Mouse (Mus musculus) limb, embryonic 14.5 days (tissue): Measurements from ENCODE around the gene 1700024P04Rik. TPM values are rescaled to one million over a fixed set of nuclear protein-coding genes. Genes with fewer than 3 reads are reported as not detected.

Experiments used
- ATAC-seq: fragments of 200-750 bp; cut with Nextera tagmentation; 2 replicates; pipeline ENCODE4 v1.8.0; 2017; ENCODE audit warnings: low read depth, moderate number of reproducible peaks, moderate TSS enrichment; ENCODE audit not compliant: low FRiP score
- DNase-seq: peaks from one replicate; pipeline ENCODE4 v3.0.0-alpha.2; 2015; ENCODE audit warnings: low spot score
- H3K27ac ChIP-seq: fragments of 300-500 bp; sonication (generic); replicated peaks from 2 replicates; pipeline ENCODE4 v1.5.1; 2014; ENCODE audit warnings: low read depth, mild to moderate bottlenecking, low read length, moderate library complexity, mixed read lengths
- H3K27me3 ChIP-seq: fragments of 300-500 bp; sonication (generic); 2 replicates; pipeline ENCODE4 v1.6.1; 2014; ENCODE audit warnings: low read length, mixed read lengths; ENCODE audit not compliant: control insufficient read depth, insufficient read depth
- H3K36me3 ChIP-seq: fragments of 300-500 bp; sonication (generic); 2 replicates; pipeline ENCODE4 v1.6.1; 2014; ENCODE audit warnings: mild to moderate bottlenecking, low read length, moderate library complexity, mixed read lengths; ENCODE audit not compliant: control insufficient read depth, insufficient read depth
- H3K4me1 ChIP-seq: fragments of 300-500 bp; sonication (generic); 2 replicates; pipeline ENCODE4 v1.6.1; 2014; ENCODE audit warnings: antibody characterized with exemption, low read length, mixed read lengths; ENCODE audit not compliant: control insufficient read depth, insufficient read depth
- H3K4me2 ChIP-seq: fragments of 300-500 bp; sonication (generic); replicated peaks from 2 replicates; pipeline ENCODE4 v1.6.1; 2014; ENCODE audit warnings: low read depth, mild to moderate bottlenecking, low read length, moderate library complexity; ENCODE audit not compliant: severe bottlenecking
- H3K4me3 ChIP-seq: fragments of 300-500 bp; sonication (generic); replicated peaks from 2 replicates; pipeline ENCODE4 v1.5.1; 2014; ENCODE audit warnings: low read length
- H3K9ac ChIP-seq: fragments of 300-500 bp; sonication (generic); 2 replicates; pipeline ENCODE4 v1.6.1; 2014; ENCODE audit warnings: mild to moderate bottlenecking, low read depth, low read length, moderate library complexity; ENCODE audit not compliant: severe bottlenecking
- H3K9me3 ChIP-seq: fragments of 300-500 bp; sonication (generic); 2 replicates; pipeline ENCODE4 v1.6.1; 2016; ENCODE audit warnings: low read length; ENCODE audit not compliant: control insufficient read depth
- POLR2A ChIP-seq: fragments of 200-500 bp; IDR thresholded peaks from 2 replicates; pipeline ENCODE4 v1.8.0; 2012; ENCODE audit warnings: inconsistent platforms, mild to moderate bottlenecking, moderate library complexity, borderline replicate concordance; ENCODE audit not compliant: insufficient read depth, insufficient read length; ENCODE audit errors: extremely low read depth
- WGBS: fragments of 180-500 bp; shearing (Covaris S2); extraction: QIAGEN DNeasy Blood & Tissue Kit; methylation state at CpG from one replicate; pipeline ENCODE4 v1.1.7; 2014; 5-methylcytosine and 5-hydroxymethylcytosine counted together
- polyA plus RNA-seq, 2 experiments: library from polyadenylated mRNA; depleted of rRNA in 1 of 2; stranded (reverse) in 1 of 2; unstranded in 1 of 2; fragments of >200 nt; fragmentation: Nextera tagmentation in 1 of 2; extraction: Ambion mirVana in 1 of 2; gene quantifications; 2 replicates each; pipeline versions ENCODE4 v1.2.1 to v1.2.3; 2012 to 2014

1700024P04Rik gene
- polyA plus RNA-seq (2012; rRNA removed) = not detected in 2 replicates
- not detected in 2 replicates for polyA plus RNA-seq (2014; fragmentation: Nextera tagmentation; extraction: Ambion mirVana)

- no peak within 1 kb of the TSS for H3K4me2 ChIP-seq
Measured at GRCm38 (mm10) chr13:98984465-98984864, at the start of gene 1700024P04Rik. 1700024P04Rik (minus strand) TSS chr13:98984565.

GRCm38 (mm10) chr13:99031223-99032216, 47.2 kb upstream of the 1700024P04Rik start:
- H3K27me3 ChIP-seq = no peaks in the 10 kb centered on the region
- no peak for TF ChIP-seq POLR2A
- no peak overlapping the region for H3K27ac ChIP-seq
- H3K36me3 ChIP-seq = no peaks in the 10 kb centered on the region
- no peak for ATAC-seq
- no peak for DNase-seq
- H3K4me3 ChIP-seq = no peak overlapping the region
- peaks cover 9% of the 10 kb centered on the region; the same call in 1 of the 2 replicates for H3K4me1 ChIP-seq
- H3K4me2 ChIP-seq = no peak overlapping the region
- WGBS = 43% methylated on average over 11 of the region's 11 CpGs
- no peaks in the 10 kb centered on the region for H3K9me3 ChIP-seq
- H3K9ac ChIP-seq = no peak overlapping the region

More at GRCm38 (mm10) chr13:98984465-98984864, at the start of gene 1700024P04Rik:
- Histone ChIP-seq H3K27me3 (no peaks in the 10 kb centered on the region), H3K4me1 (no peaks in the 10 kb centered on the region), H3K4me3 (no peak within 1 kb of the TSS), H3K36me3 (no peaks in the 10 kb centered on the region), H3K9ac (no peak within 1 kb of the TSS), H3K9me3 (no peaks in the 10 kb centered on the region), H3K27ac (no peak within 1 kb of the TSS)
- TF ChIP-seq POLR2A = no peak
- no peak for ATAC-seq
- 67% methylated on average over 2 of the region's 2 CpGs for WGBS
- no peak for DNase-seq

GRCm38 (mm10) chr13:99030579-99031200, 46.3 kb upstream of the 1700024P04Rik start:
- DNase-seq = no peak
- WGBS = 52% methylated on average over 15 of the region's 15 CpGs
- H3K36me3 ChIP-seq = no peaks in the 10 kb centered on the region
- ATAC-seq = no peak
- TF ChIP-seq POLR2A = no peak
- H3K27me3 ChIP-seq = no peaks in the 10 kb centered on the region
- H3K4me3 ChIP-seq = no peak overlapping the region
- no peaks in the 10 kb centered on the region for H3K9me3 ChIP-seq
- H3K4me1 ChIP-seq = peaks cover 9% of the 10 kb centered on the region; the same call in 1 of the 2 replicates
- H3K4me2 ChIP-seq = no peak overlapping the region
- no peak overlapping the region for H3K9ac ChIP-seq
- no peak overlapping the region for H3K27ac ChIP-seq

GRCm38 (mm10) chr13:99025268-99025667, 40.9 kb upstream of the 1700024P04Rik start:
- Histone ChIP-seq H3K27ac (no peak overlapping the region), H3K9me3 (no peaks in the 10 kb centered on the region), H3K9ac (no peak overlapping the region), H3K4me1 (peaks cover 6% of the 10 kb centered on the region; the same call in 1 of the 2 replicates), H3K4me2 (no peak overlapping the region), H3K36me3 (no peaks in the 10 kb centered on the region), H3K27me3 (no peaks in the 10 kb centered on the region), H3K4me3 (no peak overlapping the region)
- no peak for ATAC-seq
- 76% methylated on average over 5 of the region's 5 CpGs for whole genome bisulfite sequencing
- no peak for DNase-seq
- no peak for TF ChIP-seq POLR2A

- no peaks in the 10 kb centered on the region for H3K27me3 ChIP-seq
- no peak for TF ChIP-seq POLR2A
- no peak overlapping the region for H3K9ac ChIP-seq
- no peaks in the 10 kb centered on the region for H3K9me3 ChIP-seq
- H3K4me1 ChIP-seq = peaks cover 6% of the 10 kb centered on the region; the same call in 1 of the 2 replicates
- ATAC-seq = no peak
- H3K4me2 ChIP-seq = no peak overlapping the region
- WGBS = 71% methylated on average over 7 of the region's 7 CpGs
- no peak for DNase-seq
- H3K4me3 ChIP-seq = no peak overlapping the region
- no peak overlapping the region for H3K27ac ChIP-seq
- no peaks in the 10 kb centered on the region for H3K36me3 ChIP-seq
Measured at GRCm38 (mm10) chr13:99022036-99022435, 37.7 kb upstream of the 1700024P04Rik start.
